Mouse (Mus musculus): Measurements from ENCODE around the gene Bche. TPM values are rescaled to one million over a fixed set of nuclear protein-coding genes. Genes with fewer than 3 reads are reported as not detected.

Bche gene
- polyA plus RNA-seq, 1 experiment = 0.01 TPM

GRCm38 (mm10) chr3:73591757-73592533 lies 116.3 kb downstream of the Bche start:
- no peak for TF ChIP-seq USF1 (IDR thresholded peaks at IDR 0.05; ENCODE audit: low read depth)
- no peak for TF ChIP-seq TCF3 (IDR thresholded peaks at IDR 0.05; ENCODE audit: insufficient read length, low read depth)
- no peak for TF ChIP-seq MYOG (IDR thresholded peaks at IDR 0.05; ENCODE audit: control insufficient read depth in 1 of 3, insufficient read depth in 1 of 3, insufficient read length in 2 of 3, low read depth in 2 of 3)
- no peak for TF ChIP-seq MAX (IDR thresholded peaks at IDR 0.05; ENCODE audit: low read depth)
- TF ChIP-seq SRF (IDR thresholded peaks at IDR 0.05; ENCODE audit: control insufficient read depth, insufficient read length, low read depth) = no peak
- TF ChIP-seq POLR2AphosphoS2 (IDR thresholded peaks at IDR 0.05; ENCODE audit: insufficient read length, low read depth) = no peak
- TF ChIP-seq POLR2A (IDR thresholded peaks at IDR 0.05; ENCODE audit: insufficient read length, low read depth) = no peak
- no peak for TF ChIP-seq TCF12 (IDR thresholded peaks at IDR 0.05; ENCODE audit: insufficient read depth, poor library complexity, severe bottlenecking)
- Histone ChIP-seq H3K79me2 (ENCODE audit: control insufficient read depth, insufficient read depth) (no peaks in the 10 kb centered on the region), H3K4me3 (no peak overlapping the region), H3K36me3 (ENCODE audit: control insufficient read depth, insufficient read depth) (no peaks in the 10 kb centered on the region), H3K4me2 (ENCODE audit: low read depth) (no peak overlapping the region), H3K27me3 (ENCODE audit: control insufficient read depth, insufficient read depth, insufficient read length) (no peaks in the 10 kb centered on the region), H3ac (ENCODE audit: control insufficient read depth, insufficient read length) (no peak overlapping the region)
